Mouse (Mus musculus): Measurements from ENCODE around the gene Lysmd1.
"Not testable (repeated sequence)": the region's sequence is repeated elsewhere in the genome, so short reads cannot be mapped to it uniquely, and the experiment has no call there.

Lysmd1 gene

DNA sequence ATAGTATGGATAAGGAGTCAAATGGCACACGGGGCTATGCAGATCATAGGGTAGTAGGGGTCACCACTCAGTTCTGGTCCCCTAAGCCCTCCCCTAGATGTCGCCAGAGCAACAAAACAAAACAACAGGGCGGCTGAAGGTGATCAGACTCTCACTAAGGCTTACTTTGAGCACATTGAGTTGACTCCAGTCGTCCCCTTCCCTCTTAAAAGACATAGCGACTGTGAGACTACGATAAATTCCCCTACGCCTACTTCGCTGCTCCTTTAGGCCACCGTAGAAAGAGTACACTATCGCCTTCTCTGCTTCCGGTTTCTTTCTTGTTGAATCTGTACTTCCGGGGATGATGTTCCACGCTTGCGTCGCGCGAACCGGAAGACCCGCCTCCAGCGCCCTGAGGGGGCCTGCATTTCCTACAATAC lies at the start of gene Lysmd1, which contains the start of gene Scnm1:
Gene Lysmd1, plus strand, starts transcription at position 409 of the 422 bp plus-strand sequence.
Gene Scnm1, minus strand, starts transcription at position 332 of the 422 bp plus-strand sequence.
- in situ Hi-C loops (cut with MseI, MboI) = no loop called here

DNA sequence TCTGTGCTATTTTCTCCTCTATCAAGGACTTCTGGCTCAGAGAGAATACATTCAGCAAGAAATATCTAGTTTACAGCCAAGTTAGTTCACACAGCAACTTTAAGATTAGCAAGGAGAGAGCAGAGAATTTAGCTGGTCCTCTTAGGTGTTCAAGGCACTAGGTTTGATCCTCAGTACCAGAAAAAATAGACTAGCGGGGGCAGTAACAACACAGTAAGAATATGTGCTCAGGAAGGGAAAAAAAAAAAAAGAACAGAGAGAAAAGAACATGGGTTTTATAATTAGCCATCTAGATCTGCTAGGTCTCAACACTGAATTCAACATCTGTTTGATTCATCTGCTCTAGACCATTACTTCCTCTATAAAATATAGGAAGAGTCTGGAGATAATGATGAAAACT lies 45.8 kb upstream of the Lysmd1 start:
- in situ Hi-C loops (cut with MseI, MboI) = no loop called here

DNA sequence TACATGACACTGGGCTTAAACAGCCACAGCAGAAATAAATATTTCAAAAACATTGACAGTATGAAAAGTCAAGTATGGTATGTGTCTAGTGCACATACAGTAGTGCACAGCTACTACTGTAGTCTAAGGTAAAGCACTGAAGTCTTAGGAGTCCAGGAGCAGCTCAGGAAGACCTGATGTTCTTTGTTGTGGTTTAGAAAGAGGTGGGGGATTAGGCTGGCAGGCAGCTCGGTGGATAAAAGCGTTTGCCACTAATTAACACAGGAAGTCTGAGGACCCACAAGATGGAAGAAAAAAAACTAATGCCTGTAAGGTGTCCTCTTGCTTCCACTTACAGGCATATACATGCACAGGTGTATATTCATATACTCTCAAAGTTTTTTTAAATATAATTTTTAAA lies 33.0 kb upstream of the Lysmd1 start:
- in situ Hi-C loops (cut with MseI, MboI) = no loop called here

DNA sequence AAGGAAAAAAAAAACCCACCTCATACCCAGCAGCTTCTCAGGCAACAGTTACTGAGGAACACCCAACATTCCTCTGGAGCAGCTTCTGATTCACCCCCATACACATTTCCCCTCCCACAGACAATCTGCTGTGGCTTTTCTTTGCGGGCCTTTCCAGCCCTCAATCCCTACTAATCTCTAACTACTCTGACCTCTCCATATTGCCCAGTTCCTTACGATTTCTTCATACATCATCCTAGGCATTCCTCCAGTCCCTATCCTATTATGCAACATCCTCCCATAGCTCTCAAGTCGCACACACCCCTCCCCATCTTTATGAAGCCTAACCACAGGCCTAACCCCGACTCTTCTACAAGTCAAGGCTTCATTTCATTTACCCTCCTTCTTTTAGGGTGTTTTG lies 28.8 kb upstream of the Lysmd1 start:
- in situ Hi-C loops (cut with MseI, MboI) = no loop called here

DNA sequence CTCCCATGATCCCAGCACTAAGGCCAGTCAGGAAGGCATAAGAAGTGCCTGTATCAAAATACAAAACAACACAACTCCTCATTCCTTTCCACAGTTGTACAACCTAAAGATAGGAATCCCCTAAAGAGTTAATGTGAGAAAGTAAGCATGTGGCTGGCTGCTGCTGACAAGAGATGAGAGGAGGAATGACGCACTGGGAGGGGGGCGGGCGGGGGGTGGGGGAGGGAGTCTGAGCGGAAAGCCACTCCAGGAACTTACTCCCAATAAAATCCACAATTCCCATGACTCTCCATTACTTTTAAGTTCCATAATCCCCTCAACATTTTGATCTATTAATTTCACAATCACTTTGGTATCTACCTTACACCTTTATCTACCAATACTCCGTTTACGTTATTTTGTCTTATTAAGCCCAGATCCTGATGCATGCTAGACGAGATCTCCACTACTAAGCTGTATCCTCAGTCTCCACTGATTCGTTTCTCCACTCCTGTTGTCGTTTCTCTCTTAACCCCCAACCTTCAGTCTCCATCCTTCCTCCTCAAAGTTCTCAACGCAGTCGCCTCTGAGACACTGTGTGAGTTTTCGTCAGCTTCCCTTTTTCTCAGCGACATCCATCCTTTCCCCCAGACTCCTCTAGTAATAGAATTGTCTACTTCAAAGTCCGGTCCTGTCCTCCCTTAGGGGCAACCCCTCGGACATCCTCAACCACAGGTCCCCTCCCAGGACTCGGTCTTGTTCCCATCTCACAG lies 28.1 kb upstream of the Lysmd1 start:
- in situ Hi-C loops (cut with MseI, MboI) = no loop called here

DNA sequence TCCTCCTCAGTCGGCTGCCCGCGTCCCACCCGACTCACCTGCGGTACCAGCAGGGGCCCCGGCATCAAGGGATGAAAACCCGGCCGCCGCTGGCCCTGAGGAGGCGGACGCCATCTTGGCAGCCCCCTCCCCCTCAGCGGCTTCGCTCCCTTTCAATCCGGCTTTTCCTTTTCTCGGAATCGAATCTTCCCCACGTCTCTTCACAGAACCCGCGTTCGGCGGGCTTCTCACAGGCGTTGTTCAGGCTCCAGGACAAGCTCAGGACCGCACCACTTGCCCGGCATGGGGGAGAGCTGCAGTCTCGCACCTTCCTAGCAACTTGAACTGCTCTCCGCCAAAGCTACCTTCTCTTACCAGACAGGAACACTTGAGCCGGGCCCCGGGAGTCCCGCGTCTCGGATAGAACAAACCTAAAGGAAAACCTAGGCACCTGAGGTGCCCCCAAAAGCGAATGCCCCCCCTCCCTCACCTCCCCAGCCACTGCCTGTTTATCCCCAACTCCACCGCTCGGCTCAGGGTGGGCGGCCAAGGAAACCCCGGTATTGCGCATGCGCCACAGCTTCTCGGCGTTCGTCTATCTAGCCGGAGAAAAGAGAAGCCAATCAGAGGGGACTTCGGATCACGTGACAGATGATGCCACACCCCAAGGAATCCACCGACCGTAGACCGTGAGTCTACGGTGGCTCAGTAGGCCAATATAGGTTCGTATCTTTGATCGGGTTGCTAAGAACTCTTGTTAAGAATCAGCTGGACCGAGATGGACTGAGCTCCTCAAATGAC lies 27.4 kb upstream of the Lysmd1 start, which contains the start of gene Pip5k1a:
Gene Pip5k1a, minus strand, starts transcription at position 593 of the 780 bp plus-strand sequence.
- in situ Hi-C loops (cut with MseI, MboI) = no loop called here

DNA sequence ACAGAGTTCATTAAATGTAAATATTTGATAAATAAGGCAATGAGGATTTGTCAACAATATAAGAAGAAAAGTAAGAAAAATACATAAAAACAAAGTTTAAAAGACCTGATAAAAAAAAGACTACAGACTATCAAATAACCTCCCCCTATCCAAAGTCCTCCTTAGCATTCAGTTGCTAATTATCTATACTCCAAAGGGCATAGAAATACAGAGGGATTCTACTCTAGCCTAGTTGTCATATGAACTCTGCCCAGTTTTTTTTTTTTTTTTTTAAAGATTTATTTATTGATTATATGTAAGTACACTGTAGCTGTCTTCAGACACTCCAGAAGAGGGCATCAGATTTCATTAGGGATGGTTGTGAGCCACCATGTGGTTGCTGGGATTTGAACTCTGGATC lies 26.6 kb upstream of the Lysmd1 start:
- in situ Hi-C loops (cut with MseI, MboI) = not testable (repeated sequence)

DNA sequence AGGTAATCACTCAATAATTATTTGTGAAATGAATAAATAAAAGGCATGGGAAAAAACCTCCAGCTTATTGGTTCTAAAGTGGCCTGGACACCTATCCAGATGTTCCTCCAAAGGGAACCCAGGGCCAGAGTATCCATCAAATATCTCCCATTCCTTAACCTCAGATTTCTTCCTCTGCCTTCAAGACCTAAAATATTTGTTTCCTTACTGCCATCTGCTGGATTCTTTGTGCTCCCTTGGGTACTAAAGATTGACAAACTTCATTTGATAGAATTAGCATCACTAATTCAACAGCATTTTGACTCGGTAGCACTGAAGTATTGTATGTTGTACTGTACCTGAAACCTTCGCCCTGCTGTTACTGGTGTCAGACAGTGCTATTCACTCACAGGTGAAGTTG lies 26.0 kb upstream of the Lysmd1 start:
- in situ Hi-C loops (cut with MseI, MboI) = no loop called here

DNA sequence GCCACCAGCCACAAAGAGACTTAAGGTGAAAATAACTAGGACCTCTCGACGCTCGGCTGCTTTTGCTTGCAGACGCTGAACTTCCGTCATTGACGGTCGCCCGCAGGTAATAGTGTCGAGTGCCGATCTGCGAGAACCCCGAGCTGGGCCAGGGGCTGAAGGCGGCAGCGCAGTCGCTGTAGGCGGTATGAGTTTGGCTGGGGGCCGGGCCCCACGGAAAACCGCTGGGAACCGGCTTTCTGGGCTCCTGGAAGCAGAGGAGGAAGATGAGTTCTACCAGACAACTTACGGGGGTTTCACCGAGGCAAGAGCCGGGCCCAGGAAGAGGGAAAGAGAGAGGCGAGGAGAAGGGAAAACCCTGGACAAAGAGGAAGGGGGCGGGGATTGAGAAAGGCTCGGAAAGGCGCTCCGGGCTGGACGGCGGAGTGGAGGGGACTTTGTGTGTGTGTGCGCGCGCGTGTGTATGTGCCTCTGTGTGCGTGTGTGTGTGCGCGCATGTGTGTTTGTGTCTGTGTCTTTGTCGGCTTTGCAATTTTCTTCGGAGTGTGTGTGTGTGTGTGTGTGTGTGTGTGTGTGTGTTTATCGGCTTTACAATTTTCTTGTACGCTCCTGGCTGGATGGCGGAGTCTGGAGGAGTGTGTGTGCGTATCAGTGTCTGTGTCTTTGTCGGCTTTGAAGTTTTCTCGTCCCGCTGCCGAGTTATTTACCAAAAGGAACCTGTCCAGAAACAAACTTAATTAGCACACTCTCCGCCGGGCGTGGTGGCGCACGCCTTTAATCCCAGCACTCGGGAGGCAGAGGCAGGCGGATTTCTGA lies 22.8 kb upstream of the Lysmd1 start, which contains the start of gene Vps72:
Gene Vps72, plus strand, starts transcription at position 112 of the 816 bp plus-strand sequence.
- in situ Hi-C loops (cut with MseI, MboI) = no loop called here

DNA sequence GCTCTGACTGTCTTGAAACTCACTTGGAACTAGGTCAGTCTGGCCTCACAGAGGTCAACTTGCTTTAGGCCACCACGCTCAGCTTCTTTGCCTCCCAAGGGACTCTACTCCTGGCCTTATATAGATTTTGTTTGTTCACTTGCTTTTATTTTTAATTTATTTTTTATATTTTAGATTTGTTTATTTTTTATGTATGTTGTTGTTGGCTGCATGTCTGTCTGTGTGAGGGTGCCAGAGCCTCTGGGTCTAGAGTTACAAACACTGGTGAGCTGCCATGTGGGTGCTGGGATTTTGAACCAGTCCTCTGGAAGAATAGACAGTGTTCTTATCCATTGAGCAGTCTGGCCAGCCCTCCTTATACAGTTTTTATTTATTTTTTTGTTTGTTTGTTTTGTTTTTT lies 21.1 kb upstream of the Lysmd1 start:
- in situ Hi-C loops (cut with MseI, MboI) = no loop called here

DNA sequence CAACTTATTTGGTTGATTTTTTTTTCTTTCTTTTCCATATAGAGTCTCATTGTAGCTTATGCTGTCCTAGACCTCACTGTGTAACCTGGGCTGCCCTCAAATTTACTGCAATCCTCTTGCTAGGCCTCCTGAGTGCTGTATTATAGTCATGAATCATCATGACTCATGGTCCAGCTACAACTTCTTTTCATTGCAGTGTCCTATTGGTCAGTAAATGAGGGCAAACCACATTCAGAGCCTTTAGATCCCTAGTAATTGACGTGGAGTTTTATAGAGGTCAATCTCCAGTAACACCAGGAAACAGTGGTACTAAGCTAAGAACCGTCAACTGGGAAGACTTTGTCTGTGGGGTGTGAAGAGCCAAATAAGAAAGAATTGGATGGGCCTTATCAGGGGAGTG lies 16.1 kb upstream of the Lysmd1 start:
- in situ Hi-C loops (cut with MseI, MboI) = no loop called here

DNA sequence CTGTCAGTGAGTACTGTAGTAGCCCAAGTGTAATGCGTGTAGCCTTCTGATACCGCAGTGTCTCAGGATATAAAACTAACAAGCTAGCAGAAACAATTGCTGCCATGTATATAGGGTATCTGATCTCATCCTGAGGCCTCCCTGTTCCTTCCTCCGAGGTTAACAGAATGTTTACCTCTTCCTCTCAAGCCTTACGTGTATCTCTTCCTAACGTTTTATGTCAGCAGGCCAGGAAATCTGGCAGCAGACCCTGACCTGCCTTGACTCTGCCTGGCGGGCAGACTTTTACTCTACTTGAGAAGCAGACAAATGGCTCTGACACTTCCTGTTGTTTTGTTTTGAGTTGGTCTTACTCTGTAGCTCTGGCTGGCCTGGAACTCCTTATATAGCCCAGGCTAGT lies 12.3 kb upstream of the Lysmd1 start:
- in situ Hi-C loops (cut with MseI, MboI) = no loop called here

DNA sequence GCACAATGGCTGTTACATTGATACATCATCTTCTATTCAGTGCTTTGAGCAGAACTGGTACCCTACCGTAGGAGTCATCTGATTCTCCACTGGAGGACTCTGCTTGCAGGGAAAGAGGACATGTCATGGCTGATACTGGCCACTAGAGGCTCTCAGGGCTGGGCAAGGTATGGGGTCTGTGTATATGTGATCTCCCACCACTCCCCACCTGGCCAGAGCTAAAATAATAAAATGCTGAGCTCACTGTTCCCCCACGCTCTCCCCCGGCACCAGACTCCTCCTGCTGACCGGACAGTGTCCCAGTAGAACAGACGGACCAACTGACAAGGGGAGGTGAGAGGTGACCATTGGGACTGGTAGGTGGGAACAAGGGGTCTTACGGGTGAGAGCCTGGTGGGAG lies 9.6 kb upstream of the Lysmd1 start, which contains the start of gene Tmod4:
Gene Tmod4, plus strand, starts transcription at position 231 of the 400 bp plus-strand sequence.
- in situ Hi-C loops (cut with MseI, MboI) = no loop called here

DNA sequence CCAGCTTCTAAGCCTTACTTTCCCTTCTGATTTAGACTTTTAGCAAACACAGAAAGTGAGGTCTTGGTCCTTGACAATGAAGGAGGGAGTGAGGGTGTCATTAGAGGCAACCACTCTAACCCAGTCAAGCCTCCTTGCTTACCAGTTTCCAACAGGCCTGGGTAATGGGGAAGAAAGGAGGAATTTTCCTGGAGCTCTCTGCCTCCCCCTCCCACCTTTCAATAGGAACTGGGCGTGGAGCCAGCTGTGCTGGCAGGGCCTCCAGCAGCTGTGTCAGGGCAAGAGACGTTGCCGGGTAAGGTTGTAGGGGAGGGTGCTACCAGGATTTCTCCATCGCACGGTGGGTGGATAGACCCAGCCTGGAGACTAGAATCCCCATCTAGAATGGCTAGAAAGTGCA lies 8.9 kb upstream of the Lysmd1 start:
- in situ Hi-C loops (cut with MseI, MboI) = no loop called here

DNA sequence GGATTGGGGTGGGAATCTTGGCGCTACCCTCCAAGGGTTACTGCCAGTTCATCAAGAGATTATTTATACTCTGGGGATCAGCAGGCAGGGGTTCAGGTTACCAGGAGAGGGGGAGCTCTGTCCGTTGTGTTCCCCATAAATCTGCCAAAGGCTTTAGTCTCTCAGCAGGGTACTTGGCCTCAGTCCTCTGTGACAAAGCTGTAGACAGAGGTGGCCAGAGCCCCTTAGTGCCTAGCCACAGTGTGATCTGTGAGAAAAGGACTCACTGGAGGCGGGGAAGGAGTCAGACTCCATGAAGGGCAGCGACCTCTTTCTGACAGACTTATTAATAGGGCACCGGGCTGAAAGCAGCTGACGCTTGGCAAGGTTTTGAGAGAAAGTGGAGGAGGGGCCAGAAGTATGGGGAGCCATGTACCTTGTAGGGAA lies 4.6 kb upstream of the Lysmd1 start:
- in situ Hi-C loops (cut with MseI, MboI) = no loop called here

DNA sequence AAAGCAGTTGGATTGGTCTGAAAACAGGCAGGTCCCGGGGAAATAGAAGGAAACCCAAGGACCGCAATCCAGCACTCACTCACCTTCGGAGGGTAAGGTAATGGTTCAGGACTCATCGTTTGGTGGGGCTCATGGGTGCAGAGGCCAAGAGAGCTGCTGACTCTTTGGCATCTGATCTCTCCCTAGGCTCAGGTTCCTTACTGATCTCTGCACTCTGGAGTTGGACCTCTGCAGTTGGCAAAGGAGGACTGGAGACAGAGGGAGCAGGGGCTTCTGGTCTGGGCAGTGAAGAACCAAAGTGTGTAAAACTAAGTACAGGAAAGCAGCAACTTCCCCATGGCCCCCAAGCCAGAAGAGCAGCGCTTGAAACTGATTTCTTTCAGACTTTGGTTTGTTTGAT lies 3.8 kb upstream of the Lysmd1 start:
- in situ Hi-C loops (cut with MseI, MboI) = no loop called here

DNA sequence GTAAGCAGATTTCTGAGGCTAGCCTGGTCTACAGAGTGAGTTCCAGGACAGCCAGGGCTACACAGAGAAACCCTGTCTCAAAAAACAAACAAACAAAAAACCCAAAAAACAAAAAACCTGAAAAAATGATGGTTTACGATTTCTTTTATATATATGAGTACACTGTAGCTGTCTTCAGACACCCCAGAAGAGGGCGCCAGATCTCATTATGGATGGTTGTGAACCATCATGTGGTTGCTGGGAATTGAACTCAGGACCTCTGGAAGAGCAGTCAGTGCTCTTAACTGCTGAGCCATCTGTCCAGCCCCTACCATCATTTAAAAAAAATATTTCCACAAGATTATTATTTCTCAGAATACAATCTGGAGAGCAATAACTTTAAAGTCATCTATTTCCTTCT lies 1.5 kb upstream of the Lysmd1 start:
- in situ Hi-C loops (cut with MseI, MboI) = not testable (repeated sequence)

DNA sequence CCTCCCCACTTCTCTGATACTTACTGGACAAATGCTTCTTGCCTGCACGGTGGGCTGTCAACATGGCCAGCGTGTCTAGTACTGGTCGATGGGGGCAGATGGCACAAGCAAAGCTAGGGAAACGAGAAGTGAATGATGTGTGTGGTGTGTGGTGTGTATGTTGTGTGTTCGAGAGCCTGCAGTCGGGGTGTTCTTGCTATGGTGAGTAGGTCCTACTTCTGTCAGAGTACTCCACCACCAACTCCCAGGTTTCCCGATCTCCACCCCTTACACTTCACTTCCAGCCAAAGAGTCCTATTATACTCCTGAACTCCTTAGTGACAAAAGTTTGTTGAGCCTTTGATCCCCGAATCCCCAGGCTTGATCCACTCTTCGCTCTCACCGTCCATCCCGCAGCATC lies 712 bp upstream of the Lysmd1 start:
- in situ Hi-C loops (cut with MseI, MboI) = no loop called here

DNA sequence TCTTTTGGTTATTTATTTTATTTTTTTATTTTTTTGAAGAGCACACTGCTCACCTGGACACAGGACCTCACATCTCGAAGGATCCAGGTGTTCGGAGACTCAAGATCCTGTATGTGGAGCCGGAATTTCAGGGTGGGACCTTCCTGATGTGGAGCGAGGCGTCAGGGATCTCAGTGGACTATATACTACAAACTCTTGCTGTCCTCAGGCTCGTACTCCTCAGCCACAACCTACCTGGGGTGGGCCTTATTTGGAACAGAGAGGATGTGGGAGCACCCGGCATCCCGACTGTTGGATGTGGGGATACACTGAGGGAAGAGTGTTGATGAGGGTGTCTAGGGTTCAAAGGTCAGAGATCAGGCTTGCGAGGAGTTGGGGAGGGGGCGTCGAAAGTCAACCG lies 245 bp downstream of the Lysmd1 start:
- in situ Hi-C loops (cut with MseI, MboI) = not testable (repeated sequence)

DNA sequence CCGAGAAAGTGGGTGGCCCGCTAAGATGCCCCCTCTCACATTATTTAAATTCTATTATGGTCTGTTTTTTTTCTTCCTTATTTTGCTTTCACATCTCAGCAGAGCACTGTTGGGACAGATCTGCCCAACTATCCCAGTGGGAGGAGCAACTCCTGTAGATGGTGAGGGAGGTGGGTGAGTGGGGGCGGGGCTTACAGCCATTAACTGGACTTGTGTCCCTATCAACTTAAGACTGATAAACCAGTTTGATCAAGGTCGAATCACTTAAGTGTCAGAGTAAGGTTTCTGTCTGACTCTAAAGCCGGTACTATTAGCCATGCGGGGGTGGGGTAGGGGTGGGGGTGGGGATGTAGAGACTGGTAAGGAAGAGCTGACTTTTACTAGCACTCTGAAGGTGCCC lies 1.1 kb downstream of the Lysmd1 start:
- in situ Hi-C loops (cut with MseI, MboI) = no loop called here

DNA sequence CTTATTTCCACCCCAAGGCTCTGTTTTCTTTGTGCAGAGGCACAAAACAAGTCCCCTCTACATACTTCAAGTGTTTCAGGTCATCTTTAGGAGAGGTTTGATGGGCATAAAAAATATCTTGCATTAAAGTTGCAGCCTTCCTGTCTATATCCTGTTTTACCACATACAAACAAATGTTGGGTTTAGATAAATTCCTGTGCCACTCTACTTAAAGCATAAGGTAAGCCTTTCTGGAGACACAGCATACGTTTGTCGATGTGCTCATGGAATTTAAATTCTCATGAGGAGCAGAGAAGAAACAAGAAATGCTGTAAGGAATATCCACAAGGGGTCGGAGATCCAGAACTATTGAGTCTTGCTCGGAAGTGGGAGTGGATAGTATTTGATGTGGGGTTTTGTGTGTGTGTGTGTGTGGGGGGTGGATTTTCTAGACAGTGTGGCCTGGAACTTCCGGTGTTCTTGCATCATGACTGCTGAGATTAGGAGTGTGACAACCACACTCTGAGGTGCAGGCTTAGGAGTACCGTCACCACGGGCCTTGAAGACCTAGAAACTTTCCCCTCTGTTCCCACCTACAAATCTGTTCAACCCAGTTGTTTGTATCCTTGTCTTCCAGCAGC lies 1.7 kb downstream of the Lysmd1 start:
- in situ Hi-C loops (cut with MseI, MboI) = no loop called here

Data from mouse trophoblast stem cell (cell line).